Mouse (Mus musculus) neural tube, embryonic 13.5 days (tissue): ENCODE results near the gene Rap1gap2. TPM values are rescaled to one million over a fixed set of nuclear protein-coding genes. Genes with fewer than 3 reads are reported as not detected.

Experiments used
- ATAC-seq: fragments of 200-750 bp; cut with Nextera tagmentation; 2 replicates; pipeline ENCODE4 v1.8.0; 2017; ENCODE audit warnings: low read depth, mild to moderate bottlenecking, moderate TSS enrichment, moderate library complexity
- H3K27ac ChIP-seq: fragments of 300-500 bp; sonication (generic); replicated peaks from 2 replicates; pipeline ENCODE4 v1.5.1; 2015; ENCODE audit warnings: moderate library complexity, mild to moderate bottlenecking, inconsistent platforms
- H3K27me3 ChIP-seq: fragments of 300-500 bp; sonication (generic); 2 replicates; pipeline ENCODE4 v1.6.1; 2015; ENCODE audit warnings: mild to moderate bottlenecking, inconsistent platforms
- H3K36me3 ChIP-seq: fragments of 300-500 bp; sonication (generic); 2 replicates; pipeline ENCODE4 v1.6.1; 2015; ENCODE audit warnings: mild to moderate bottlenecking, inconsistent platforms
- H3K4me1 ChIP-seq: fragments of 300-500 bp; sonication (generic); replicated peaks from 2 replicates; pipeline ENCODE4 v1.6.1; 2015; ENCODE audit warnings: inconsistent platforms
- H3K4me2 ChIP-seq: fragments of 300-500 bp; sonication (generic); 2 replicates; pipeline ENCODE4 v1.6.1; 2015; ENCODE audit warnings: inconsistent platforms, mild to moderate bottlenecking, moderate library complexity
- H3K4me3 ChIP-seq: fragments of 300-500 bp; sonication (generic); 2 replicates; pipeline ENCODE4 v1.5.1; 2015; ENCODE audit warnings: mild to moderate bottlenecking, inconsistent platforms
- H3K9ac ChIP-seq: fragments of 300-500 bp; sonication (generic); 2 replicates; pipeline ENCODE4 v1.6.1; 2015; ENCODE audit warnings: moderate library complexity, mild to moderate bottlenecking, inconsistent platforms
- H3K9me3 ChIP-seq: fragments of 300-500 bp; sonication (generic); 2 replicates; pipeline ENCODE4 v1.6.1; 2016; ENCODE audit warnings: inconsistent platforms
- WGBS: fragments of 180-500 bp; shearing (Covaris S2); methylation state at CpG from one replicate; pipeline ENCODE4 v1.1.7; 2015; 5-methylcytosine and 5-hydroxymethylcytosine counted together
- polyA plus RNA-seq: library from polyadenylated mRNA; unstranded; fragments of >200 nt; fragmentation: Nextera tagmentation; extraction: Ambion mirVana; gene quantifications from 2 replicates; pipeline ENCODE4 v1.2.1, GENCODE M21; 2015

Gene Rap1gap2
- polyA plus RNA-seq, 1 experiment from 2014 or later = 10.9 TPM

DNA sequence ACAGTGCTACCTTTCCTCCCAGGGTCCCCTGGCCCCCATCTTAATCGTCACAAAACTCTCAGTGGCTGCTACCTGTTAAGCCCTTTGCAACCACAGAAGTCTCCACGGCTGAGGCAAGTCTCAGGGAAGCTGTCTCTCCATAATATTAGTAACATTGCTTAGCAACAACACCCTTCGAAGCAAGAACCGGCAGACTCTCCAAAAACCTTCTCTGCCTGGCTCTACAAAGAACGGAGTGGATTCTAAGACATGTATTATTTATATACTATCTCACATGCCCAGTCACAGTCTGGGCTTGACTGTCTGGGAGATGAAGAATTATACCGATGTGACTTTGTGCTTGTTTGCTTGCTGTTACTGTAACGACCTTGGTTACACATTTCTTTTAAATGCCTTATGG is 83.2 kb downstream of the Rap1gap2 start:
- ATAC-seq = no peak
- 69% methylated on average over 7 of the region's 7 CpGs for WGBS

GRCm38 (mm10) chr11:74526180-74527158 is 84.2 kb downstream of the Rap1gap2 start:
- peak overlapping the region; percentile 24 for H3K4me2 ChIP-seq
- H3K27me3 ChIP-seq = peaks cover 25% of the 10 kb centered on the region
- H3K9ac ChIP-seq = 0 out of 2 replicates have a peak overlapping the region, but pooled peaks have one; percentile 22
- 22% methylated on average over 18 of the region's 18 CpGs for WGBS
- H3K36me3 ChIP-seq = no peaks in the 10 kb centered on the region
- H3K27ac ChIP-seq = no peak overlapping the region
- ATAC-seq = no peak
- H3K4me1 ChIP-seq = peaks cover 38% of the 10 kb centered on the region
- H3K4me3 ChIP-seq = no peak overlapping the region
- H3K9me3 ChIP-seq = no peaks in the 10 kb centered on the region

More for the DNA sequence above, 83.2 kb downstream of the Rap1gap2 start:
- peaks cover 36% of the 10 kb centered on the region for H3K4me1 ChIP-seq
- no peaks in the 10 kb centered on the region for H3K36me3 ChIP-seq
- no peak overlapping the region for H3K9ac ChIP-seq
- no peaks in the 10 kb centered on the region for H3K9me3 ChIP-seq
- H3K27me3 ChIP-seq = peaks cover 20% of the 10 kb centered on the region
- no peak overlapping the region for H3K4me3 ChIP-seq
- no peak overlapping the region for H3K27ac ChIP-seq
- H3K4me2 ChIP-seq = no peak overlapping the region

DNA sequence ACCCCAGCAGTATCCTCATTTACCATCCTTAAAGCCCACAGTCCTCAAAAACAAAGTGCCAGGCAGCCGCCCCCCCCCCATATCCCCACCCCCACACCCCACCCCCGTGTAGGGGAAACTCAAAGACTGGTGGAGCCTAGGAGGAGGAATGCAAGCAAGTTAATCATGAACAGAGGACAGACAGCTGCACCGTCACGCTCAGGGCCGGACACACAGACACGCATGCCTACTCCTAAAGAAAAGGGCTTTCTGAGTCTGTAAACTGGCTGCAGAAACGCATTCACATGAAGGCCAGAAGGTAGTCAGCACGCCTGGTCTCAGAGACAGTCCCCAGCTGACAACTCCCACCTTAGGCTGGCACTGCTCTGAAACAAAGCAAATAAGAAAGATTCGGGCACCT is 85.1 kb downstream of the Rap1gap2 start:
- no peak overlapping the region for H3K9ac ChIP-seq
- WGBS = 41% methylated on average over 9 of the region's 9 CpGs
- ATAC-seq = no peak

GRCm38 (mm10) chr11:74525205-74525604 is 85.5 kb downstream of the Rap1gap2 start:
- 89% methylated on average over 7 of the region's 7 CpGs for WGBS

More for the DNA sequence above, 85.1 kb downstream of the Rap1gap2 start:
- H3K36me3 ChIP-seq = no peaks in the 10 kb centered on the region
- H3K27ac ChIP-seq = no peak overlapping the region
- no peak overlapping the region for H3K4me3 ChIP-seq
- no peak overlapping the region for H3K4me2 ChIP-seq
- H3K27me3 ChIP-seq = peaks cover 34% of the 10 kb centered on the region
- H3K9me3 ChIP-seq = no peaks in the 10 kb centered on the region
- H3K4me1 ChIP-seq = peaks cover 42% of the 10 kb centered on the region

GRCm38 (mm10) chr11:74524050-74524965 is 86.4 kb downstream of the Rap1gap2 start:
- peak overlapping the region; percentile 97 for H3K4me2 ChIP-seq
- WGBS = 44% methylated on average over 9 of the region's 9 CpGs
- no peaks in the 10 kb centered on the region for H3K36me3 ChIP-seq
- H3K9me3 ChIP-seq = no peaks in the 10 kb centered on the region
- H3K27me3 ChIP-seq = peaks cover 37% of the 10 kb centered on the region
- ATAC-seq = no peak
- H3K27ac ChIP-seq = peak overlapping the region; percentile 64; the same call in 1 of the 2 replicates
- peaks cover 49% of the 10 kb centered on the region for H3K4me1 ChIP-seq
- H3K4me3 ChIP-seq = no peak overlapping the region
- H3K9ac ChIP-seq = no peak overlapping the region

More at GRCm38 (mm10) chr11:74525205-74525604, 85.5 kb downstream of the Rap1gap2 start:
- Histone ChIP-seq H3K4me2 (no peak overlapping the region), H3K4me3 (no peak overlapping the region), H3K9me3 (no peaks in the 10 kb centered on the region), H3K4me1 (peaks cover 43% of the 10 kb centered on the region), H3K36me3 (no peaks in the 10 kb centered on the region), H3K27ac (no peak overlapping the region), H3K27me3 (peaks cover 37% of the 10 kb centered on the region), H3K9ac (no peak overlapping the region)
- ATAC-seq = no peak

DNA sequence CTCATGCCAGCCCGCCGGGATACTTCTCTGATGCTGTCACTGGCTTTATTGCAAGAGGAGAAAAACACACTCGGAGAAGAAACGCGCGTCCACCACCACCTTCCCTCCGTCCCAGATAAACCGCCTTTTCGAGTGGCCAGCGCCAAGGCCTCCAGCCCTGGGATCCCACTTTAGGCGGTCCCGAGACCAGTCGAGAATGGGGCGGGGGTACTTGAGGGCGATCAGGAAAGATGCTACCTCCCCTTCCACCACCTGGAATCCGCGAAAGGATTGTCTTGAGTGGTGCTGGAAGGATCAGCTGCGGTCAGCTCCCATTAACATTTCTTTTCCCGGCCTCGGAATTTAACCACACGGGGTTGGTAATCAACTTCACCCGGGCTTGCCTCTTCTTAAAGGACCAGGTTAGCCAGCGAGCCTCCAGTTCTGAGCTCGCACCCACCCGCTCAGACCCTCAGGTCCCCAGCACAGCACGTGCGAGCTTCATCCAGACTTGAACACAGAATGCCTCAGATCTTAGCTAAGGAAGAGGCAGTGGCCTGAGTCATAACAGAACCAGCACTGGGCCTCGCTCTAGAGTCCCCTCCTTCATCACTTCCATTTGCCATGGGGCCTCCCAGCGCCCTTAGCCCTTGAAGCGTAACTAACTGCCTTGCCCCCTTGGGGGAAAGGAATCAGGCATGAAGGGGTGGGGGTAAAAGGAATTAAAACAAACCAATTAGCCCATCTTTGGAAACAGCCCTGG is 87.3 kb downstream of the Rap1gap2 start:
- H3K27me3 ChIP-seq = peaks cover 35% of the 10 kb centered on the region
- WGBS = 1% methylated on average over 30 of the region's 30 CpGs
- H3K9ac ChIP-seq = peak overlapping the region; percentile 84
- H3K27ac ChIP-seq = peak overlapping the region; percentile 64
- ATAC-seq = peak; percentile 38
- peak overlapping the region; percentile 97 for H3K4me2 ChIP-seq
- H3K36me3 ChIP-seq = no peaks in the 10 kb centered on the region
- no peaks in the 10 kb centered on the region for H3K9me3 ChIP-seq
- peak overlapping the region; percentile 78 for H3K4me3 ChIP-seq
- H3K4me1 ChIP-seq = peaks cover 51% of the 10 kb centered on the region

DNA sequence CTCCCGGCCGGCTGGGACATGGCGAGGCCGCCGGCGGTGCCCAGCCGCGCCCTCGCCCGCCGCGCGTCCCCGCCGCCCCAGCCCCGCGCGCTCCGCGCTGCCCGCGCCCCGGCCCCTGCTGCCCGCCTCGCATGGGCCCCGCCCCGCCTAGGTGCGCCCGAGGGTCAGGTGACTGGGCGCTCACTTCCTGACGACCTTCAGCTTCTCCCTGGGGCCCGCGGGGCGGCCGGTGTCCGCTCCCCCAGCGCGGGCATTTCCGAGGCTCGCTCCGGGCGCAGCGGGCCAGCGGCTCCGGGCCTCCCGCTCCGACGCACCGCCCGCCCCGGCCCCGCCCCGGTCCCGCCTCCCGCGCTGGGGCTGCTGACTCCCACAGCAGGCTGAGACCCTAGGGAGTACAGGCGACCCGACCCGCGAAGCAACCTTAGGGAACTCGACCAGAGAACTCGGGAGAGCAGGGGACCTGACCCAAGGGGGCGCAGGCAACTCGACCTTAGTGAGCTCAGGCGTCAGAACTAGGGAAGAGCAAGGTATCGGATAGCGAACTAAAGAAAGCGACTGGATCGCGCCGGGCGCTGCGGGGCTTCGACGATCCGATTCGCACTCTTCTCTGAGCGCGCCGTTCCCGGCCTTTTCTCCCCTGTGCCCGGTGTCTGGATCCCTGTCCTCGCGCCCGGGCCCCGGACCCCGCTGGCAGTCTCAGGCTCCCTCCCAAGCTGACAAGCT is 88.1 kb downstream of the Rap1gap2 start:
- Histone ChIP-seq H3K27ac (peak overlapping the region; percentile 64), H3K36me3 (no peaks in the 10 kb centered on the region), H3K4me1 (peaks cover 51% of the 10 kb centered on the region), H3K27me3 (peaks cover 32% of the 10 kb centered on the region), H3K9ac (peak overlapping the region; percentile 84), H3K4me2 (peak overlapping the region; percentile 97), H3K9me3 (no peaks in the 10 kb centered on the region), H3K4me3 (peak overlapping the region; percentile 78)
- WGBS = under 1% methylated on average over 75 of the region's 87 CpGs
- peak; percentile 56 for ATAC-seq

GRCm38 (mm10) chr11:74521981-74522486 is 88.7 kb downstream of the Rap1gap2 start:
- peaks cover 50% of the 10 kb centered on the region for H3K4me1 ChIP-seq
- H3K27ac ChIP-seq = peak overlapping the region; percentile 64
- 1% methylated on average over 29 of the region's 29 CpGs for WGBS
- H3K9ac ChIP-seq = peak overlapping the region; percentile 84
- H3K4me2 ChIP-seq = peak overlapping the region; percentile 97
- 0 out of 2 replicates have a peak, but pooled peaks have one; percentile 40 for ATAC-seq
- H3K27me3 ChIP-seq = peaks cover 32% of the 10 kb centered on the region
- H3K9me3 ChIP-seq = no peaks in the 10 kb centered on the region
- H3K4me3 ChIP-seq = peak overlapping the region; percentile 78
- H3K36me3 ChIP-seq = no peaks in the 10 kb centered on the region

DNA sequence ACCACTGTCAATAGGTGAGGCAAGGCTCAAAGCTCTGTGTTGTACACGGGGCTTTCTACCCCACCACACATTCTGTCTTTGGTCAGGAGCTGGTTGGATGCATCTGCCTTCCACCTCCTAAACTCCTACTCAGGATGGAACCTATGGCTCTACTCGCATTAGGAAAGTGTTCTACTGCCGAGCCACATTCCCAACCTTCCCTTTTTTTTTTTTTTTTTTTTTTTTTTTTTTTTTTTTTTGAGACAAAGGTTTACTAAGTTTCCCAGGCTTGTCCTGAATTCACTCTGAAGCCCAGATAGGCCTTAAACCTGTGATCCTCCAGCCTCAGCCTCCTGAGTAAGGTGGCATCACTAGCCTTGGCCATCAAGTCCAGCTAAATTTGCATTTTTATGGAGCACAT is 90.5 kb downstream of the Rap1gap2 start:
- H3K27ac ChIP-seq = no peak overlapping the region
- H3K9me3 ChIP-seq = no peaks in the 10 kb centered on the region
- H3K36me3 ChIP-seq = no peaks in the 10 kb centered on the region
- H3K4me3 ChIP-seq = no peak overlapping the region
- 93% methylated on average over 3 of the region's 3 CpGs for WGBS
- ATAC-seq = no peak
- H3K27me3 ChIP-seq = peaks cover 27% of the 10 kb centered on the region
- H3K4me1 ChIP-seq = peaks cover 55% of the 10 kb centered on the region
- H3K9ac ChIP-seq = no peak overlapping the region
- peak overlapping the region; percentile 97; the same call in 1 of the 2 replicates for H3K4me2 ChIP-seq

DNA sequence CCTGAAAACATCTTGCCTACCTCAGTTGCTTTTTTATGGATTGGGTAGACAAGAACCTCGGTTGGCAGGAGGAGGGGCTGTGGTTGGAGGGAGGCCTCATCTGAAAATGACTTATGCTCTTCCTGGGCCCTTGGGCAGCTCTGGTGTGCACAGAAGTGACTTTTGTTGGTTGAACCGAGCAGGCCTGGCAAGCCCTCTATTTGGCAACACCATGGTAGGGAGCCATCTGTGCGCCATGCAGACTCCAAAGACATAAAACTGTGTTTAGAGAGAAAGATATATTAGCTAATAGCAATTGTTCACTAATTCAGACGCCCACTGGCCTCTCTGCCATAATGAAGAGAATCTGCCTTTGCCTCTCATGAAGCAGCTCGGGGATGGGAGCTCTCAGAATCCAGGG is 94.6 kb downstream of the Rap1gap2 start:
- H3K27me3 ChIP-seq = peaks cover 8% of the 10 kb centered on the region
- H3K27ac ChIP-seq = no peak overlapping the region
- H3K4me1 ChIP-seq = peaks cover 33% of the 10 kb centered on the region
- WGBS = 43% methylated on average over 5 of the region's 5 CpGs
- no peak overlapping the region for H3K9ac ChIP-seq
- no peaks in the 10 kb centered on the region for H3K36me3 ChIP-seq
- H3K4me2 ChIP-seq = no peak overlapping the region
- ATAC-seq = no peak
- no peaks in the 10 kb centered on the region for H3K9me3 ChIP-seq
- no peak overlapping the region for H3K4me3 ChIP-seq
